Mouse (Mus musculus): ENCODE data around the gene Hnf1a. TPM values are rescaled to one million over a fixed set of nuclear protein-coding genes. Genes with fewer than 3 reads are reported as not detected.
"Not testable (repeated sequence)": the region's sequence is repeated elsewhere in the genome, so short reads cannot be mapped to it uniquely, and the experiment has no call there.

Gene Hnf1a
- polyA plus RNA-seq, 1 experiment from 2014 or later: not detected

- Histone ChIP-seq H3K4me3 (replicated peaks) (no peak overlapping the region), H3K9ac (replicated peaks) (no peak overlapping the region), H3K4me2 (no peak overlapping the region), H3K4me1 (replicated peaks) (peaks cover 4% of the 10 kb centered on the region), H3K36me3 (peaks cover 50% of the 10 kb centered on the region), H3K9me3 (no peaks in the 10 kb centered on the region), H3K27me3 (no peaks in the 10 kb centered on the region), H3K27ac (no peak overlapping the region)
- WGBS: 78% methylated on average over 10 of the region's 10 CpGs
- ATAC-seq (ENCODE audit: insufficient number of reproducible peaks, insufficient read depth, low FRiP score, low TSS enrichment, low read depth): no peak
These were observed 25.8 kb downstream of the Hnf1a start for GRCm38 (mm10) chr5:114945072-114945471.

- Histone ChIP-seq H3K4me3 (replicated peaks) (peak overlapping the region; percentile 84), H3K27me3 (no peaks in the 10 kb centered on the region), H3K27ac (no peak overlapping the region; the same call in 1 of the 2 replicates), H3K4me2 (peak overlapping the region; percentile 75), H3K9me3 (no peaks in the 10 kb centered on the region; the same call in 1 of the 2 replicates), H3K36me3 (peaks cover 26% of the 10 kb centered on the region), H3K4me1 (replicated peaks) (peaks cover 4% of the 10 kb centered on the region), H3K9ac (replicated peaks) (peak overlapping the region; percentile 88)
- 46% methylated on average over 4 of the region's 4 CpGs for WGBS
- ATAC-seq (ENCODE audit: insufficient number of reproducible peaks, insufficient read depth, low FRiP score, low TSS enrichment, low read depth): no peak
These were observed 28.1 kb downstream of the Hnf1a start for GRCm38 (mm10) chr5:114942766-114943130.

GRCm38 (mm10) chr5:114942074-114942765, 28.7 kb downstream of the Hnf1a start, which contains the start of gene 2210016L21Rik:
Gene 2210016L21Rik (plus strand): TSS chr5:114942158.
- peak within 1 kb of the TSS; percentile 75 for H3K4me2 ChIP-seq
- ATAC-seq (ENCODE audit: insufficient number of reproducible peaks, insufficient read depth, low FRiP score, low TSS enrichment, low read depth): peak; percentile 85
- peak within 1 kb of the TSS; percentile 78 for H3K27ac ChIP-seq
- H3K4me3 ChIP-seq (replicated peaks): peak within 1 kb of the TSS; percentile 84
- peaks cover 4% of the 10 kb centered on the region for H3K4me1 ChIP-seq (replicated peaks)
- WGBS: 1% methylated on average over 39 of the region's 39 CpGs
- H3K9me3 ChIP-seq: no peaks in the 10 kb centered on the region; the same call in 1 of the 2 replicates
- no peaks in the 10 kb centered on the region for H3K27me3 ChIP-seq
- peaks cover 21% of the 10 kb centered on the region for H3K36me3 ChIP-seq
- H3K9ac ChIP-seq (replicated peaks): peak within 1 kb of the TSS; percentile 88

- not testable (repeated sequence) for H3K4me2 ChIP-seq; ATAC-seq (ENCODE audit: insufficient number of reproducible peaks, insufficient read depth, low FRiP score, low TSS enrichment, low read depth); H3K4me3 ChIP-seq (replicated peaks); H3K9ac ChIP-seq (replicated peaks); H3K27me3 ChIP-seq; H3K27ac ChIP-seq; H3K4me1 ChIP-seq (replicated peaks); H3K9me3 ChIP-seq
- peaks cover 10% of the 10 kb centered on the region for H3K36me3 ChIP-seq
- 66% methylated on average over 3 of the region's 3 CpGs for WGBS
These were observed 29.8 kb downstream of the Hnf1a start for GRCm38 (mm10) chr5:114941138-114941537.

GRCm38 (mm10) chr5:114935838-114936237, 35.1 kb downstream of the Hnf1a start:
- Histone ChIP-seq H3K9me3 (peaks cover 4% of the 10 kb centered on the region; the same call in 1 of the 2 replicates), H3K36me3 (no peaks in the 10 kb centered on the region), H3K4me1 (replicated peaks) (peaks cover 4% of the 10 kb centered on the region; the same call in 1 of the 2 replicates), H3K27me3 (no peaks in the 10 kb centered on the region; the same call in 1 of the 2 replicates), H3K27ac (no peak overlapping the region), H3K4me3 (replicated peaks) (no peak overlapping the region), H3K9ac (replicated peaks) (no peak overlapping the region), H3K4me2 (no peak overlapping the region)
- 22% methylated on average over 3 of the region's 3 CpGs for WGBS
- 0 out of 2 replicates have a peak, but pooled peaks have one; percentile 24 for ATAC-seq (ENCODE audit: insufficient number of reproducible peaks, insufficient read depth, low FRiP score, low TSS enrichment, low read depth)

- Histone ChIP-seq H3K4me1 (replicated peaks) (peaks cover 4% of the 10 kb centered on the region; the same call in 1 of the 2 replicates), H3K27me3 (no peaks in the 10 kb centered on the region; the same call in 1 of the 2 replicates), H3K36me3 (no peaks in the 10 kb centered on the region), H3K4me3 (replicated peaks) (no peak overlapping the region), H3K4me2 (no peak overlapping the region), H3K9ac (replicated peaks) (no peak overlapping the region), H3K9me3 (peaks cover 4% of the 10 kb centered on the region; the same call in 1 of the 2 replicates), H3K27ac (no peak overlapping the region)
- ATAC-seq (ENCODE audit: insufficient number of reproducible peaks, insufficient read depth, low FRiP score, low TSS enrichment, low read depth): no peak
- 82% methylated on average over 8 of the region's 8 CpGs for WGBS
These were observed 37.7 kb downstream of the Hnf1a start for GRCm38 (mm10) chr5:114933206-114933605.

GRCm38 (mm10) chr5:114931626-114932025, 39.3 kb downstream of the Hnf1a start:
- ATAC-seq (ENCODE audit: insufficient number of reproducible peaks, insufficient read depth, low FRiP score, low TSS enrichment, low read depth): no peak

GRCm38 (mm10) chr5:114926753-114927152, 44.1 kb downstream of the Hnf1a start:
- peaks cover 13% of the 10 kb centered on the region for H3K4me1 ChIP-seq (replicated peaks)
- no peak for ATAC-seq (ENCODE audit: insufficient number of reproducible peaks, insufficient read depth, low FRiP score, low TSS enrichment, low read depth)

More at GRCm38 (mm10) chr5:114931626-114932025, 39.3 kb downstream of the Hnf1a start:
- Histone ChIP-seq H3K9ac (replicated peaks) (no peak overlapping the region), H3K27ac (no peak overlapping the region), H3K4me1 (replicated peaks) (peaks cover 4% of the 10 kb centered on the region; the same call in 1 of the 2 replicates), H3K4me3 (replicated peaks) (no peak overlapping the region), H3K4me2 (no peak overlapping the region), H3K27me3 (no peaks in the 10 kb centered on the region; the same call in 1 of the 2 replicates), H3K36me3 (no peaks in the 10 kb centered on the region), H3K9me3 (0 out of 2 replicates have a peak, but pooled peaks cover 4% of the 10 kb centered on the region)
- WGBS: 63% methylated on average over 5 of the region's 5 CpGs

GRCm38 (mm10) chr5:114926153-114926684, 44.7 kb downstream of the Hnf1a start:
- H3K4me1 ChIP-seq (replicated peaks): peaks cover 13% of the 10 kb centered on the region
- ATAC-seq (ENCODE audit: insufficient number of reproducible peaks, insufficient read depth, low FRiP score, low TSS enrichment, low read depth): no peak
- no peak overlapping the region for H3K9ac ChIP-seq (replicated peaks)
- H3K9me3 ChIP-seq: no peaks in the 10 kb centered on the region
- H3K4me3 ChIP-seq (replicated peaks): no peak overlapping the region
- no peak overlapping the region for H3K4me2 ChIP-seq
- 58% methylated on average over 1 of the region's 1 CpGs for WGBS
- no peaks in the 10 kb centered on the region for H3K27me3 ChIP-seq
- H3K27ac ChIP-seq: no peak overlapping the region
- H3K36me3 ChIP-seq: no peaks in the 10 kb centered on the region

More at GRCm38 (mm10) chr5:114926753-114927152, 44.1 kb downstream of the Hnf1a start:
- H3K27ac ChIP-seq: no peak overlapping the region
- 0 out of 2 replicates have a peak, but pooled peaks cover 4% of the 10 kb centered on the region for H3K9me3 ChIP-seq
- WGBS: 85% methylated on average over 9 of the region's 9 CpGs
- H3K4me3 ChIP-seq (replicated peaks): no peak overlapping the region
- no peak overlapping the region for H3K4me2 ChIP-seq
- H3K27me3 ChIP-seq: no peaks in the 10 kb centered on the region
- no peak overlapping the region for H3K9ac ChIP-seq (replicated peaks)
- H3K36me3 ChIP-seq: no peaks in the 10 kb centered on the region

- H3K27me3 ChIP-seq: no peaks in the 10 kb centered on the region
- peak within 1 kb of the TSS; percentile 50 for H3K4me2 ChIP-seq
- peaks cover 13% of the 10 kb centered on the region for H3K4me1 ChIP-seq (replicated peaks)
- no peak for ATAC-seq (ENCODE audit: insufficient number of reproducible peaks, insufficient read depth, low FRiP score, low TSS enrichment, low read depth)
- H3K27ac ChIP-seq: 0 out of 2 replicates have a peak within 1 kb of the TSS, but pooled peaks have one; percentile 12
- WGBS: 35% methylated on average over 15 of the region's 15 CpGs
- H3K9me3 ChIP-seq: no peaks in the 10 kb centered on the region
- no peak within 1 kb of the TSS for H3K9ac ChIP-seq (replicated peaks)
- H3K36me3 ChIP-seq: no peaks in the 10 kb centered on the region
- peak within 1 kb of the TSS; percentile 19 for H3K4me3 ChIP-seq (replicated peaks)
These were observed 47.9 kb downstream of the Hnf1a start, which contains the start of gene Oasl1 for GRCm38 (mm10) chr5:114922998-114923473. Gene Oasl1 (plus strand): TSS chr5:114923240.

- H3K9ac ChIP-seq (replicated peaks): no peak overlapping the region
- peaks cover 13% of the 10 kb centered on the region for H3K4me1 ChIP-seq (replicated peaks)
- no peak overlapping the region for H3K27ac ChIP-seq
- no peak overlapping the region for H3K4me3 ChIP-seq (replicated peaks)
- H3K27me3 ChIP-seq: no peaks in the 10 kb centered on the region
- H3K9me3 ChIP-seq: no peaks in the 10 kb centered on the region
- no peak overlapping the region for H3K4me2 ChIP-seq
- WGBS: 63% methylated on average over 10 of the region's 10 CpGs
- ATAC-seq (ENCODE audit: insufficient number of reproducible peaks, insufficient read depth, low FRiP score, low TSS enrichment, low read depth): no peak
- no peaks in the 10 kb centered on the region for H3K36me3 ChIP-seq
These were observed 48.5 kb downstream of the Hnf1a start for GRCm38 (mm10) chr5:114922366-114922731.
